Mouse (Mus musculus) spleen, adult 2 months (tissue): ENCODE measurements around the gene Ooep. TPM values are rescaled to one million over a fixed set of nuclear protein-coding genes. Genes with fewer than 3 reads are reported as not detected.
"Not testable (repeated sequence)": the region's sequence is repeated elsewhere in the genome, so short reads cannot be mapped to it uniquely, and the experiment has no call there.

Experiments
- DNase-seq, 2 experiments: peaks; one replicate each; pipeline versions ENCODE4 v3.0.0 to v3.0.0-alpha.2; 2012 to 2021; ENCODE audit warnings: low spot score in 2 of 2, low read depth in 1 of 2
- H3K27ac ChIP-seq: fragments of 200-500 bp; 2 replicates; pipeline ENCODE4 v1.5.1; 2012; ENCODE audit warnings: low read length, inconsistent platforms; ENCODE audit not compliant: insufficient read depth
- H3K27me3 ChIP-seq: fragments of 200-500 bp; 2 replicates; pipeline ENCODE4 v1.6.1; 2012; ENCODE audit warnings: mild to moderate bottlenecking, moderate library complexity, low read length, inconsistent platforms; ENCODE audit not compliant: control insufficient read depth, insufficient read depth
- H3K36me3 ChIP-seq: fragments of 200-500 bp; 2 replicates; pipeline ENCODE4 v1.6.1; 2012; ENCODE audit warnings: mild to moderate bottlenecking, low read length, inconsistent platforms; ENCODE audit not compliant: control insufficient read depth, insufficient read depth
- H3K4me1 ChIP-seq: fragments of 200-500 bp; 2 replicates; pipeline ENCODE4 v1.6.1; 2011; ENCODE audit warnings: inconsistent platforms; ENCODE audit not compliant: control insufficient read depth, insufficient read depth, insufficient read length
- H3K4me3 ChIP-seq: fragments of 200-500 bp; 2 replicates; pipeline ENCODE4 v1.5.1; 2011; ENCODE audit warnings: mild to moderate bottlenecking, inconsistent platforms; ENCODE audit not compliant: insufficient read depth, insufficient read length; ENCODE audit errors: extremely low read depth
- CTCF ChIP-seq: fragments of 200-500 bp; IDR thresholded peaks from 2 replicates; pipeline ENCODE4 v1.5.1; 2011; ENCODE audit warnings: mild to moderate bottlenecking, inconsistent platforms; ENCODE audit not compliant: insufficient read depth, insufficient read length, insufficient replicate concordance; ENCODE audit errors: extremely low read depth
- POLR2A ChIP-seq: fragments of 200-500 bp; IDR thresholded peaks from 2 replicates; pipeline ENCODE4 v1.6.1; 2011; ENCODE audit warnings: low read depth, low read length, inconsistent platforms
- WGBS: fragments of 180-500 bp; shearing (Covaris S2); methylation state at CpG from one replicate; pipeline ENCODE4 v1.1.7; 2018; 5-methylcytosine and 5-hydroxymethylcytosine counted together
- polyA plus RNA-seq: library from polyadenylated mRNA; depleted of rRNA; stranded (reverse); fragments of >200 nt; gene quantifications from 2 replicates; pipeline ENCODE4 v1.2.3, GENCODE M21; 2012

Gene Ooep
- polyA plus RNA-seq, 1 experiment: not detected

- 80% methylated on average over 3 of the region's 3 CpGs for WGBS
- Histone ChIP-seq H3K27ac (no peak overlapping the region), H3K27me3 (no peaks in the 10 kb centered on the region), H3K4me1 (no peaks in the 10 kb centered on the region), H3K36me3 (no peaks in the 10 kb centered on the region), H3K4me3 (no peak overlapping the region)
- DNase-seq: no peak
- TF ChIP-seq POLR2A: no peak
- TF ChIP-seq CTCF: no peak
Measured at GRCm38 (mm10) chr9:78368671-78369293, 9.7 kb downstream of the Ooep start.

GRCm38 (mm10) chr9:78367959-78368358, 10.6 kb downstream of the Ooep start, which contains the start of gene Dppa5a:
Gene Dppa5a, minus strand, starts transcription at chr9:78368177.
- not testable (repeated sequence) for H3K4me3 ChIP-seq, H3K27me3 ChIP-seq, DNase-seq, H3K36me3 ChIP-seq, H3K27ac ChIP-seq, H3K4me1 ChIP-seq
- WGBS: 93% methylated on average over 16 of the region's 16 CpGs

- no peaks in the 10 kb centered on the region for H3K27me3 ChIP-seq
- no peaks in the 10 kb centered on the region for H3K36me3 ChIP-seq
- WGBS: 58% methylated on average over 13 of the region's 13 CpGs
- no peak overlapping the region for H3K4me3 ChIP-seq
- no peak overlapping the region for H3K27ac ChIP-seq
- no peak for TF ChIP-seq POLR2A
- TF ChIP-seq CTCF: no peak
- no peak for DNase-seq
- H3K4me1 ChIP-seq: no peaks in the 10 kb centered on the region
Measured at GRCm38 (mm10) chr9:78365850-78366544, 12.5 kb downstream of the Ooep start.

- Histone ChIP-seq H3K36me3 (no peaks in the 10 kb centered on the region), H3K27me3 (no peaks in the 10 kb centered on the region), H3K4me3 (no peak overlapping the region), H3K27ac (no peak overlapping the region), H3K4me1 (no peaks in the 10 kb centered on the region)
- DNase-seq: no peak
- WGBS: 98% methylated on average over 6 of the region's 6 CpGs
- TF ChIP-seq POLR2A (no peak), CTCF (no peak)
Measured at GRCm38 (mm10) chr9:78364701-78365100, 13.8 kb downstream of the Ooep start.

- no peak overlapping the region for H3K4me3 ChIP-seq
- 11% methylated on average over 6 of the region's 6 CpGs for WGBS
Measured at GRCm38 (mm10) chr9:78363374-78363773, 15.2 kb downstream of the Ooep start.

GRCm38 (mm10) chr9:78360484-78360872, 18.0 kb downstream of the Ooep start:
- TF ChIP-seq CTCF: no peak
- TF ChIP-seq POLR2A: no peak
- no peak overlapping the region for H3K27ac ChIP-seq
- no peaks in the 10 kb centered on the region for H3K27me3 ChIP-seq
- no peak overlapping the region for H3K4me3 ChIP-seq
- WGBS: 67% methylated on average over 2 of the region's 2 CpGs
- no peaks in the 10 kb centered on the region for H3K4me1 ChIP-seq
- H3K36me3 ChIP-seq: no peaks in the 10 kb centered on the region
- no peak for DNase-seq

More at GRCm38 (mm10) chr9:78363374-78363773, 15.2 kb downstream of the Ooep start:
- Histone ChIP-seq H3K27me3 (no peaks in the 10 kb centered on the region), H3K36me3 (no peaks in the 10 kb centered on the region), H3K27ac (no peak overlapping the region), H3K4me1 (no peaks in the 10 kb centered on the region)
- no peak for TF ChIP-seq POLR2A
- no peak for TF ChIP-seq CTCF
- DNase-seq: no peak

- 84% methylated on average over 6 of the region's 6 CpGs for WGBS
Measured at GRCm38 (mm10) chr9:78359750-78360483, 18.6 kb downstream of the Ooep start.

More at GRCm38 (mm10) chr9:78359750-78360483, 18.6 kb downstream of the Ooep start:
- H3K27ac ChIP-seq: no peak overlapping the region
- H3K4me1 ChIP-seq: no peaks in the 10 kb centered on the region
- no peaks in the 10 kb centered on the region for H3K36me3 ChIP-seq
- TF ChIP-seq POLR2A (no peak), CTCF (no peak)
- H3K27me3 ChIP-seq: no peaks in the 10 kb centered on the region
- no peak overlapping the region for H3K4me3 ChIP-seq
- DNase-seq: no peak
